Mouse (Mus musculus) midbrain, embryonic 15.5 days (tissue): ENCODE results near the gene Trim46. TPM values are rescaled to one million over a fixed set of nuclear protein-coding genes. Genes with fewer than 3 reads are reported as not detected.
A peak's percentile ranks its signal among the peaks of the same experiment; 100 is the strongest.

Source experiments
- ATAC-seq: fragments of 200-750 bp; cut with Nextera tagmentation; replicated peaks from 2 replicates; pipeline ENCODE4 v1.8.0; 2017; ENCODE audit warnings: moderate TSS enrichment
- H3K27ac ChIP-seq: fragments of 300-500 bp; sonication (generic); 2 replicates; pipeline ENCODE4 v1.5.1; 2015; ENCODE audit warnings: mild to moderate bottlenecking, inconsistent platforms
- H3K27me3 ChIP-seq: fragments of 300-500 bp; sonication (generic); replicated peaks from 2 replicates; pipeline ENCODE4 v1.6.1; 2015; ENCODE audit warnings: inconsistent platforms
- H3K36me3 ChIP-seq: fragments of 300-500 bp; sonication (generic); replicated peaks from 2 replicates; pipeline ENCODE4 v1.6.1; 2015; ENCODE audit warnings: inconsistent platforms
- H3K4me1 ChIP-seq: fragments of 300-500 bp; sonication (generic); 2 replicates; pipeline ENCODE4 v1.6.1; 2015; ENCODE audit warnings: inconsistent platforms
- H3K4me2 ChIP-seq: fragments of 300-500 bp; sonication (generic); 2 replicates; pipeline ENCODE4 v1.6.1; 2015; ENCODE audit warnings: inconsistent platforms, mild to moderate bottlenecking, moderate library complexity
- H3K4me3 ChIP-seq: fragments of 300-500 bp; sonication (generic); 2 replicates; pipeline ENCODE4 v1.5.1; 2015; ENCODE audit warnings: mild to moderate bottlenecking, inconsistent platforms
- H3K9ac ChIP-seq: fragments of 300-500 bp; sonication (generic); 2 replicates; pipeline ENCODE4 v1.6.1; 2015; ENCODE audit warnings: mild to moderate bottlenecking, inconsistent platforms
- H3K9me3 ChIP-seq: fragments of 300-500 bp; sonication (generic); 2 replicates; pipeline ENCODE4 v1.6.1; 2016; ENCODE audit warnings: inconsistent platforms
- WGBS: fragments of 180-500 bp; shearing (Covaris S2); methylation state at CpG from one replicate; pipeline ENCODE4 v1.1.7; 2015; ENCODE audit warnings: mixed read lengths; 5-methylcytosine and 5-hydroxymethylcytosine counted together
- polyA plus RNA-seq: library from polyadenylated mRNA; unstranded; fragments of >200 nt; fragmentation: Nextera tagmentation; extraction: Ambion mirVana; gene quantifications from 2 replicates; pipeline ENCODE4 v1.2.1, GENCODE M21; 2015

Trim46 gene
- polyA plus RNA-seq, 1 experiment from 2014 or later = 97.9 TPM

DNA sequence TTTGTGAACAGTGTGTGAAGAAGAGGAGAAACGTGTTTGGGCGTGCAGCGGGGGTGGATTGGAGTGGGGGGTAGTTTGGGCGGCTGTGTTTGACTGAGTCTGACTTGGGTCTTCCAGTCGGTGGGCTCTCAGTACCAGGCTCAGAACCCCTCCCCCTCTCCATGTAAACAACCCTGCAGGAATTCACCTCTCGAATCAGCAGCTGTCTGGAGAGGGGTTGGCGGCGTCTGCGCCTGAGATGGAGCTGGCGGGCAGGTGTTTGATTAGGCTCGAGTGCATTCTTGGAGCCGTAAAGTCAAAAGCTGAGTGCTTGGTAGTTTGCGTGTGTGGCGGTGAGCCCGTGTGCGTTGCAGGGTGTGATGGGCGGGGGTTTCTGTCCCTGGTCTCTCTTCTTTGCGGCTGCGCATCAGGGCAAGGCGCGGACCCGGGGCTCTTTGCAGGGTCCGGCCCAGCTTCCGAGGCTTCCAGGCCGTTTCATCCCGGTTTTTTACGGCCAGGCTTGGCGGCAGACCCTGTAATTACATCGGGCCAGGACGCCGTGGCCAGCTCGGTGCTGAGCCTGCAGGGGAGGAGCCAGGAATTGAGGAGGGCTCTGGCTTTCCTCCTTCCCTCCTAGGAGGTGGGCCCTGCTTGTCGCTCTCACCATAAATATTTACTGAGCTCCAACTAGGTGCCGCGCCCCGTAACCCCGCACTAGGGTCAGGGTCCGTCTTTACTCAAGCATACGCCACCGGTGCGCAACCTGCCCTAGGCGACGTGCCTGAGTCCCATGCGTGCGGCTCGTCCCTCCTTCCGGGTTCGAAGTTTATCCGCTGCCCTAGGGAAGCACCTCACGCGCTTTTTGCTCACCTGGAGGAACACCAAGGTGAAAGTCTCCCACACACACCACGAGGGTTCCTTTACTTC, 34.8 kb upstream of the Trim46 start, which contains the start of gene Efna1:
TSS of gene Efna1 (minus strand) at position 537 of the 906 bp plus-strand sequence.
- peak within 1 kb of the TSS; percentile 9 for H3K9ac ChIP-seq
- no peaks in the 10 kb centered on the region for H3K9me3 ChIP-seq
- no peaks in the 10 kb centered on the region for H3K36me3 ChIP-seq
- ATAC-seq = peak; percentile 32
- peak within 1 kb of the TSS; percentile 40 for H3K4me3 ChIP-seq
- under 1% methylated on average over 52 of the region's 52 CpGs for WGBS
- H3K4me1 ChIP-seq = peaks cover 30% of the 10 kb centered on the region
- H3K4me2 ChIP-seq = peak within 1 kb of the TSS; percentile 64
- H3K27me3 ChIP-seq = peaks cover 27% of the 10 kb centered on the region
- no peak within 1 kb of the TSS for H3K27ac ChIP-seq

DNA sequence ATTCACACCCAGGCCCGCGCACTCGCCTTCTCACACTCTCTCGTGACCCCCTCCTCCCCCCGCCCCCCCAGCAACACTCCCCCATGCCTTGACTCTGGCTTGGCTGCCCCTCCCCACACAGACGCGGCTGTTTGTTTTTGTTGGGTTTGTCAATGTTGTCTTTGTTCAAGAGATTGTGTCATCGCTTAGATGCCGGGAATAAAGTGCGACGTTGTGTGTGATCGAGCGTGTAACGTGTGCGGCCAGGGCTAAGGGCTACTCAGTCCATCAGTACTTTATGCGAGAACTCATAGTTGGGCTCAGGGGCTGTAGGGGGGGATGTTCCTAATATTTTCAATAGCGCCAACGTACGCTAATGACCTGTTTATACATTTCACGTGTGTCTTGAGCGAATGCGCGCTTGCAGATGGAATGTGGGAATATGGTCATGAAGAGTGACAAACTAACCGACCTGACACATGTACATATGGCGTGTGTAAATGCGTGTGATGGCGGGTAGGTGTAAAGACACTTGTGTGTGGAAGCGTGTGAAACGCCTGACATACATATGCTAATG, 34.0 kb upstream of the Trim46 start:
- H3K27ac ChIP-seq = peak overlapping the region; percentile 35; the same call in 1 of the 2 replicates
- peak; percentile 21; the same call in 1 of the 2 replicates for ATAC-seq
- H3K27me3 ChIP-seq = peaks cover 27% of the 10 kb centered on the region
- H3K4me3 ChIP-seq = peak overlapping the region; percentile 40
- under 1% methylated on average over 29 of the region's 29 CpGs for WGBS
- peak overlapping the region; percentile 64 for H3K4me2 ChIP-seq
- peaks cover 30% of the 10 kb centered on the region for H3K4me1 ChIP-seq
- no peaks in the 10 kb centered on the region for H3K9me3 ChIP-seq
- H3K36me3 ChIP-seq = no peaks in the 10 kb centered on the region
- peak overlapping the region; percentile 9 for H3K9ac ChIP-seq

DNA sequence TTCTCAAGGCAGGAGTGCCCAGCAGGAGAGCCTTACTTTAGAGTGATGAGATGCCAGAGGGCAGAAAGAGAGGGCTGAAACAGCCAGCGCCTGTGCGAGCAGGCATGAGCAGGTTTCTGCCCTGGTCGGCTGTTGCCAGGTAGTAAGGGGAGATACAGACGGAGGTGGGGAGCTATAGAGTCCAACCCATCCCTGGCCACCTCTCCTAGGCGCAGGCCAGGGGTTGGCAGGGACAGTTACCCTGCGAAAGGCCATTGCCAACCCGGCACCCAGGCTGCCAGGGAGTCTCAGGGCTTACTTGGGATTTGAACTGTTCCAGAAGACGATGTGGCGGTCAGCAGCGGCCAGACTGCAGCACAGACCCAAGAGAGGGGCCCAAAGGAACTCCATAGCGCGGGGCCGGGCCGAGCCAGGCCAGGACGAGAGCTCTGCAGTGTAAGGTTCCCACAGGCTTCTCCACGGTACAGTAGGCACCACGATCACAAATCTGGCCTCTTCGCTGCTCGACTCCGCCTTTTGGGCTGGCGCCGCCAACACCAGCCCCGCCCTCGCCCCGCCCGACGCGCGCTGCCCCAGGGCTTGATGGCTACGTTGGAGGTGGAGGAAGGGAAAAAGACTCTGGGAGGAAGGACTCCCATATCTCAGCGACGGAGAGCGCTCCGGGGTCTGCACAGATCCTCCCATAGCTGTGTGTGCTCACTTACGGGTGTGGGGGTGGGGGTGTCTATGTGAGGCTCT, 33.2 kb upstream of the Trim46 start:
- Histone ChIP-seq H3K9ac (peak overlapping the region; percentile 9), H3K9me3 (no peaks in the 10 kb centered on the region), H3K4me3 (peak overlapping the region; percentile 40), H3K4me2 (peak overlapping the region; percentile 64), H3K4me1 (peaks cover 30% of the 10 kb centered on the region), H3K27me3 (peaks cover 27% of the 10 kb centered on the region), H3K27ac (peak overlapping the region; percentile 35), H3K36me3 (no peaks in the 10 kb centered on the region)
- peak; percentile 69 for ATAC-seq
- 2% methylated on average over 35 of the region's 35 CpGs for WGBS

DNA sequence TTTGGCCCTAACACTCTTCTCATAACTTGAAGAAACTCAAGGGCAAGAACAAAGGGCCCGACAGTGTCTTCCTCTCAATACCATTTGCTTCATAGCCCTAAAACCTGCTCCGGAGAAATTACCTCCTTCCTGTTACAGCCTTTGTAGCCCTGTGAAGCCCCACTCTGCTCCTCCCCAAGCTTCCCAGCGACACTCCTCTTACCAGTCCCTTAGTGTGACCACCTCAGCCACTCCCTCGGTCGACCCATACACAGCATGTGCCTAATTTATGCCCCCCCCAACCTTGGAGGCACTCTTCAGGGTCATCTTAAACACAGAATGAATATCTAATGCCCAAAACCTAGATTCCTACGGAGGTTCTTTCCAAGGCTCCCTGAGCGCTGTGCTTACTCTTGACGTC, 32.5 kb upstream of the Trim46 start:
- H3K27me3 ChIP-seq = peaks cover 27% of the 10 kb centered on the region
- no peaks in the 10 kb centered on the region for H3K9me3 ChIP-seq
- no peaks in the 10 kb centered on the region for H3K36me3 ChIP-seq
- H3K27ac ChIP-seq = no peak overlapping the region; the same call in 1 of the 2 replicates
- H3K4me3 ChIP-seq = peak overlapping the region; percentile 40; the same call in 1 of the 2 replicates
- ATAC-seq = no peak
- 32% methylated on average over 8 of the region's 8 CpGs for WGBS
- H3K4me2 ChIP-seq = peak overlapping the region; percentile 64
- H3K9ac ChIP-seq = no peak overlapping the region
- peaks cover 30% of the 10 kb centered on the region for H3K4me1 ChIP-seq

DNA sequence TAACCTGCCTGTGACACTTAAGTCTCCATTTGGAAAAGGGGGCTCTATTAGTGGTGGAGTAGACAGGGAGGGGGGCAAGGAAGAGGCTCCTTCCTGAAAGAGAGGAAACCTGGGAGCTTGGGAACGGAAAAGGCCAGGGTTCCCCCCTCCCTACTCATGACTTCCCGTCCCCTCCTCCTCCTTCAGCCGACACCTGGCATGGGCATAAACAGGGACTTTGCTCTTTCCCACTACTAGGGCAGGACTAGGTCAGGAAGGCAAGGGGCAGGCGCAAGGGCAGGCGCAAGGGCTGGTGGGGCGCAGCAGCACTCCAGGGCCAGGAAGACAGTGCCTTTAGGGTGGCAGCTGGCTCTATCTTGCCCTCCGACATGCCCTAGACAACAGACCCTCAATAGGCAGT, 32.0 kb upstream of the Trim46 start:
- Histone ChIP-seq H3K4me1 (peaks cover 30% of the 10 kb centered on the region), H3K9me3 (no peaks in the 10 kb centered on the region), H3K36me3 (no peaks in the 10 kb centered on the region), H3K27me3 (peaks cover 27% of the 10 kb centered on the region), H3K4me2 (peak overlapping the region; percentile 8; the same call in 1 of the 2 replicates), H3K27ac (no peak overlapping the region), H3K9ac (no peak overlapping the region), H3K4me3 (no peak overlapping the region)
- ATAC-seq = no peak
- 77% methylated on average over 7 of the region's 7 CpGs for WGBS

DNA sequence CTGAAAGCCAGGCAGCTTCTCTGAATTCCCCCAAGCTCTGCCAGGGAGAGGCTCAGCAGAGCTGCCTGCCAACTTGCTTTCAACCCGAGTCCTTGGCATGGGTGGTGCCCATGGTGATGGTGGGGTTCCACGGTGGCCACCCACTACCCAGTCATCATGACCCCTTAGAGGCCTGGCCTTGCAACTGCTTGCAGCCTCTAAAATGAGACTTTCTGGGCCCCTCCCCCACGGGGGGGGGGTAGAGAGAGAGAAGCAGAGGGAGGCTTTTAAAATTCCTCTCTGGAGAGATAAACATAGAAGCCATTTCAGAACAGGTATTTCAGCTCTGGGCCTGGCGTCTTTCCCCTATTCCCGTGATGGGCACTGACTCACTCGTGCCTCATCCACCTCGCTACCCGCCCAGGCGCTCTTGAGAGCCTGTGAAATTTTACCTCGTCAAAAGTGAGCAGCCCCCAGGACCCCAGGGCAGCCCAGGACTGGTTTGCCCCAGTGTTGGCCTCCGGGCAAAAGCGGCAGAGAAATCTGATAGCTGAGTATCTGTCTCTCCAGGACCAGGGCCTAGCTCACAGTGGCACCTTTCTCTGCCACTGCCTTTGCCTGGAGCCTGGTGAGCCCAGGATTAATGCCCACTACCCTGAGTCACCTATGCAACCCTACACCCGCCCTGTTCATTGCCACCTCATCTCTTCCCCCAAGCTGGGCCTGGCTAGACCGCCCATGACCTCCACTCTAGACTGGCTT, 31.3 kb upstream of the Trim46 start:
- 60% methylated on average over 14 of the region's 14 CpGs for WGBS
- H3K27me3 ChIP-seq = peaks cover 27% of the 10 kb centered on the region
- no peak overlapping the region for H3K4me3 ChIP-seq
- no peaks in the 10 kb centered on the region for H3K9me3 ChIP-seq
- H3K9ac ChIP-seq = no peak overlapping the region
- no peaks in the 10 kb centered on the region for H3K36me3 ChIP-seq
- ATAC-seq = no peak
- H3K27ac ChIP-seq = no peak overlapping the region
- peaks cover 30% of the 10 kb centered on the region for H3K4me1 ChIP-seq
- peak overlapping the region; percentile 8; the same call in 1 of the 2 replicates for H3K4me2 ChIP-seq

- H3K4me3 ChIP-seq = no peak overlapping the region
- H3K27me3 ChIP-seq = peaks cover 19% of the 10 kb centered on the region; the same call in 1 of the 2 replicates
- no peaks in the 10 kb centered on the region for H3K9me3 ChIP-seq
- no peak overlapping the region for H3K9ac ChIP-seq
- no peak overlapping the region for H3K4me2 ChIP-seq
- no peaks in the 10 kb centered on the region for H3K36me3 ChIP-seq
- H3K4me1 ChIP-seq = peaks cover 20% of the 10 kb centered on the region
- no peak overlapping the region for H3K27ac ChIP-seq
- ATAC-seq = no peak
- 92% methylated on average over 13 of the region's 13 CpGs for WGBS
Observed at GRCm38 (mm10) chr3:89276061-89276460, 30.0 kb upstream of the Trim46 start.

DNA sequence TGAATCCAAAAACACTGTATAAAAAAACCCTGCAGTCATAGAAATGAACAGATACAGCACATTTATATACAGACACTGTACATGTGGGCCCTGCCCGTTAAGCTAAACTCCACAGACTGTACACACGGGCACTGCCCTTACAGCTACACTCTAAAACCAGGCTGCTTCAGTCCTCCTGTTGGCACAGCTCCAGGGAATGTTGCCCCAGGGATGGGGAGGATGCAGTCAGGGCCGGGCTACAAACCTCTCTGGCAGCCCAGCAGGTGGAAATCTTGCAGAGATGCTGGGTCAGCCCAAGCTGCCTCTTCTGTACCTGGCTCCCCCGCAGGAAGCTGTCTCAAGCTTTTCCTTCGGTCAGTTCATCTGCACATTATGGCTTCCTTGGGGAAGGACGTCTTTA, 25.7 kb upstream of the Trim46 start:
- Histone ChIP-seq H3K27me3 (no peaks in the 10 kb centered on the region), H3K27ac (no peak overlapping the region), H3K36me3 (no peaks in the 10 kb centered on the region), H3K9ac (no peak overlapping the region), H3K4me1 (peaks cover 33% of the 10 kb centered on the region), H3K4me3 (no peak overlapping the region), H3K4me2 (no peak overlapping the region), H3K9me3 (no peaks in the 10 kb centered on the region)
- no peak for ATAC-seq
- WGBS = 58% methylated on average over 6 of the region's 6 CpGs

DNA sequence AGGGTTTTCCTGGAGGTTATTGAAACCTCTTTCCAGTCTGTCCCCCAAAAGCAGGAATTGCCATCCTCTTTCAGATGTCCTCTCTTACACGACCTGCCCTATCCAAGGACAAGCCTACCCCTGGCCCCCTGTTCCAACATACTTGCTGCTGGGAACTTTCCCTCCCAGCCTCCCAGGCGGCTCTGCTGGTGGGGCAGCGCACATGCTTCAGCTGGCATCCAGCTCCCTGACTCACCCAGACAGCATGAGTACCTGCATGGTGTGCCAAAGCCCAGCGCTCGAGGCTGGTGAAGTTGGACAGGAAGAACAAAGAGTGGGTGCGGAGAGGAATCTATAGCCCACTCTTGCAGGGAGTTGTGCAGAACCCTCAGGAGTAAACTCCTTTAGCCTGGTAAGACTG, 24.8 kb upstream of the Trim46 start:
- Histone ChIP-seq H3K4me1 (peaks cover 36% of the 10 kb centered on the region), H3K27ac (peak overlapping the region; percentile 78; the same call in 1 of the 2 replicates), H3K9ac (peak overlapping the region; percentile 78), H3K4me2 (peak overlapping the region; percentile 82), H3K36me3 (no peaks in the 10 kb centered on the region), H3K9me3 (no peaks in the 10 kb centered on the region), H3K27me3 (no peaks in the 10 kb centered on the region), H3K4me3 (peak overlapping the region; percentile 57)
- WGBS = 67% methylated on average over 6 of the region's 6 CpGs
- no peak for ATAC-seq

DNA sequence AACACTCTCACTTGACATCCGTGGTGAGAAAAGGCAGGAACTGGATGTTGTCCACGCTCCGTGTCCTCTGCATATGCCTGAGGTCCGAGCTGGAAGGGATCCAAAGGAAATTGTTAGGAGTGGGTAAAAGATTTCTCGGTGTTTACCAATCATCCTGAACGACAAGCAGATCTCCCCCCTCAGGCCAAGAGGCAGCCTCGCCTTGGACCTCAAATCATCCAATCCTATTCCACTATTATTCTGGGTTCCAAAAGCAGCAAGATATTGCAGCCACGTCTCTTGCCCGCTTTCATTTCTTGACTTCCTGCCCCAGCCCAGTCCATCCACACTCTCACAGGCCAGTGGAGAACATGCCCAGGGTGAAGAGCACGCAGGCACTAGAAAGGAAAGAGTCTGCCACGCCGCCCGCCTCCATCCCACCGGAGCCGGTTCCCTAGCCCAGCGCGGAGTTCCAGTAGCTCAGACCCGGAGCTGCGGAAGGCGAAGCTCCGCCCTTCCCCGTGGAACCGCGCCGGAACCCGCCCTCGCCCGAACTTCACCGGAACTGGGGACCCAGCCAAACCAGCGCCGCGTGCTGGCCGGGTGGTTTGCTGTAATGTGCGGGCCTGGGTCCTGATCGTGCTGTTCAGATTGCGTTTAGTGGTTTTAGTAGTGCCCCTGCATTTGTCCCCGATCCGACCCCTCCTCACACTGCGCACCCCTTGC, 24.1 kb upstream of the Trim46 start, which contains the start of gene Slc50a1:
TSS of gene Slc50a1 (minus strand) at position 520 of the 705 bp plus-strand sequence.
- Histone ChIP-seq H3K36me3 (no peaks in the 10 kb centered on the region), H3K9ac (peak within 1 kb of the TSS; percentile 78), H3K27me3 (no peaks in the 10 kb centered on the region), H3K4me3 (peak within 1 kb of the TSS; percentile 57), H3K9me3 (no peaks in the 10 kb centered on the region), H3K4me2 (peak within 1 kb of the TSS; percentile 82), H3K4me1 (peaks cover 38% of the 10 kb centered on the region), H3K27ac (peak within 1 kb of the TSS; percentile 78)
- 2% methylated on average over 39 of the region's 39 CpGs for WGBS
- ATAC-seq = peak; percentile 45

DNA sequence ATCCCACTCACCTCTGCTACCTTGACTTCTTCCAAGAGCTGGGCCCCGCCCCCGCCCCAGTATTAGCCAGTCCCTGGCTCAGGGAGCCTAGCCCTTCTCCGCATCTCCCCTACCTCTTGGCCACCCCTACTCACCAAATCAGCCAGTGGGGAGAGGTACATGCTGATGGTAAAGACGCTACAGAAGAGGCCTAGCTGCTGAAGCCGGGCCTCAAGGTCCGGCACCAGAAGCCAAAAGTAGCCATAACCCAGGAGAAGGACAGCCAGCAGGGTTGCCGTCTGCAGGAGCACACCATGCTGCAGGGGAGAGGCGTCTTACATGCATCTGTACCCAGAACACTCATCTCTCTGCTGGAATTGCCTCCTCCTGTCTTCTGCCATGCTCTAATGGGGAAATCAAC, 22.8 kb upstream of the Trim46 start:
- Histone ChIP-seq H3K9me3 (no peaks in the 10 kb centered on the region), H3K4me2 (no peak overlapping the region), H3K9ac (no peak overlapping the region), H3K4me1 (peaks cover 38% of the 10 kb centered on the region), H3K27me3 (no peaks in the 10 kb centered on the region), H3K27ac (no peak overlapping the region), H3K4me3 (no peak overlapping the region), H3K36me3 (no peaks in the 10 kb centered on the region)
- WGBS = 53% methylated on average over 7 of the region's 8 CpGs
- no peak for ATAC-seq
